Mouse (Mus musculus): ENCODE measurements around the gene Tmem87b.
A peak's percentile ranks its signal among the peaks of the same experiment; 100 is the strongest.

The Tmem87b gene

GRCm38 (mm10) chr2:128818956-128819643 lies 1.2 kb downstream of the Tmem87b start:
- ATAC-seq (ENCODE audit: low TSS enrichment) = no peak

GRCm38 (mm10) chr2:128820631-128821030 lies 2.7 kb downstream of the Tmem87b start:
- ATAC-seq (ENCODE audit: low TSS enrichment) = no peak

- ATAC-seq (ENCODE audit: low TSS enrichment) = no peak
These were observed 6.0 kb downstream of the Tmem87b start for GRCm38 (mm10) chr2:128823893-128824292.

DNA sequence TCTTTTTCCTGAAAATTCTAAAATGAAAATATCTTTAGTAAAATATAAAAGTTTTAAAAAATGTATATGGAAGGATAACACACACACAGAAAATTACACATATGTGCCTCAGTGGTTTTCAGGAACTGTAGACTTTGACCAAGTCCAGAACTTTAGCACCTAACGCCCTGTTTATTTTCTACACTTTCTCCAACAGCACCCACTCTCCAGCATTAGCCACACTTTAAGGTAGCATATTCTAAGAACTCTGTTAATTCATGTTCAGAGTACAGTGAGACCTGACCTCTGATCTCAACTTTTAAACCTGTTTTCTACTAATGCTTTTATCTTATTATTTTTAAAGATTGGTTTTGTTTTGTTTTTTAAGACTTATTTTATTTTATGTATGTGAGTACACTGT lies 9.9 kb downstream of the Tmem87b start:
- ATAC-seq (ENCODE audit: low TSS enrichment) = no peak

DNA sequence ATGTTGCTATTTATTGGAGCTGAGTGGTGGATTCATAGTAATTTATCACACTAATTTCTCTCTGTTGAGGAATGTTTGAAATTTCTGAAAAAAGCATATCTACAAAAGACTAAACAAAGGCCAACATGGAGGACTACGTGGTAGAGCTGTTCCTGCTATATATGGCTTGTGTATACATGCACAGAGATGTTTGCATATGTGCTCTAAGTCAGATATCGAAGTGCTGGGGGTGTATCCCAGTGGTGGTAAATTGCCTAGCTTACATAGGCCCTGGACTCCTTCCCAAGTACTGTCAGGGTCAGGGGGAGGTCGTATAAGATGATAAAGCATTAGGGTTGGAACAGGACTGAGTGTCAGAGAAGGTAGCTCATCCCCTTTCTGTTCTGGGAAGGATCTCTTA lies 14.7 kb downstream of the Tmem87b start:
- ATAC-seq (ENCODE audit: low TSS enrichment) = no peak

GRCm38 (mm10) chr2:128833035-128833434 lies 15.1 kb downstream of the Tmem87b start:
- no peak for ATAC-seq (ENCODE audit: low TSS enrichment)

DNA sequence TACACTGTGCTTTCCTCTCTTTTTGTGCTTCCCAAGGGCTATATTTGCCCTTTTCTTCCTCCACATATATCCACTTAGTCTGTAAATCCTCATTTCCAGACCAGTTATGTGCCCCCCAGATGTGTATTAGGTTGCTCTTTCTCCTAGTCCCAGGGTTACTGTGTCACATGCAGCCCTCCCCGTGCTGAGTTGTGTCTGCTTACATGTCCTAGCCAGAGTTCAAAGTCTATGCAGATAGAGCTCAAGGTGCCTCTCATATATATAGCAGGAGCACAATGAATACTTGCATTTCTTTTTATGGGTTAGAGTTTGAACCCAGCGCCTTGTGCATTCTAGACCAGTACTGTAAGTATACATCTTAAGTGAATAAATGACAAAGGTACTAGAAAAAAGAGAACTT lies 15.5 kb downstream of the Tmem87b start:
- no peak for ATAC-seq (ENCODE audit: low TSS enrichment)

DNA sequence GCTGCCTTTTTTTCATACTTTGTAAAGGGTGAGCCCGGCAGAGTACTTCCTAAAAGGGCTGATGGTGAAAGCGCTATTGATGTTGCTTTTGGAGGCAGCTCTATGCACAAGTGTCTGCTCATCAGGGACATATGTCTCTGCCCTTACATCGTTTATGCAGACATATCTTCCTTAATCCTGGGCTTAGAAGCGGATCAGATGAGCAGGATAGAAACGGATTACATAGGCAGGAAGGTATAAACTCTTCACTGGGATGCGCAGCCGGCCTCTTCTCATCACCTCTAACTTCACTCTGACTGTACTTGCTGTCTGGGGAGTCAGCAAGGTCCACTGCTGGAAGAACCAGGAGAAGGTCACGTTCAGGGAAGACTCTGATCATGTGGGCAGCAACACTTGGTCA lies 19.6 kb downstream of the Tmem87b start:
- no peak for ATAC-seq (ENCODE audit: low TSS enrichment)

- no peak for ATAC-seq (ENCODE audit: low TSS enrichment)
These were observed 20.7 kb downstream of the Tmem87b start for GRCm38 (mm10) chr2:128838611-128839010.

GRCm38 (mm10) chr2:128839501-128839900 lies 21.6 kb downstream of the Tmem87b start:
- no peak for ATAC-seq (ENCODE audit: low TSS enrichment)

- no peak for ATAC-seq (ENCODE audit: low TSS enrichment)
These were observed 24.5 kb downstream of the Tmem87b start for GRCm38 (mm10) chr2:128842437-128842836.

DNA sequence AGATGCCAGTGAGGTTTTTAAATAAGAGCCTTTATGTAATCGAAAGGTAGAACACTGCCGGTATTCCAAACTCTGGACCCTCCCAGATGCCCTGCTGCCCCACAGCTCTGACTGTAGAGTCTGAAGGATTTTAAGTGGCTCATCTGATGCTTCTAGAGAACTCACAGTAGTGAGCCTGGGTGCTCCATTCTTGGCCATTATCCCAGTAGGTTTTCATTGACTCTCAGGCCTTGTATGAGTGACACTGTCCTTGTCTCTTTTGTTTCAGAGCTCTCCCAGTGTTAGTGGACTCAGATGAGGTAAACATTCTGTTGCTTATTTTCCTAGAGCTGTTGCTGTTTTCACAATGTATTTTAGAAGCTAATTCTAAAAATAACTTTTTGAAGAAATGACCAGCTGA lies 32.1 kb downstream of the Tmem87b start:
- ATAC-seq (ENCODE audit: low TSS enrichment) = no peak

DNA sequence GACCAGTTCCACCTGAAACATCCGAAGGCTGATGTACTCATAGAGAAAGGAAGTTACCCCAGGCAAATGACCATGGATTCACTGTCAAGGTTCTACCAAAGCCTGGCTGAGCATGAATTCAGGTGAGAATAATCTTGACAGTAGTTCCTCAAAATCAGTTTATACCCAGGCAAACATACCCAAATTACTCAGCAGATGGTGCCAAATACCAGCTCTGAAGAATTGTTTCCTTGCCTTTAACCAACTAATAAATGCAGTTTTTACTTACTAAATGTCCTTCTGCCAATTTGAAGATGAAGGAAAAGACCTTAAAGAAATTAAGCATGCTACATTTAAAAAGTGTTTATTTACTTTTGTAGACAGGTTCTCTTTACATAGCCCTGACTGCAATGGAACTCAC lies 38.8 kb downstream of the Tmem87b start:
- ATAC-seq (ENCODE audit: low TSS enrichment) = no peak

DNA sequence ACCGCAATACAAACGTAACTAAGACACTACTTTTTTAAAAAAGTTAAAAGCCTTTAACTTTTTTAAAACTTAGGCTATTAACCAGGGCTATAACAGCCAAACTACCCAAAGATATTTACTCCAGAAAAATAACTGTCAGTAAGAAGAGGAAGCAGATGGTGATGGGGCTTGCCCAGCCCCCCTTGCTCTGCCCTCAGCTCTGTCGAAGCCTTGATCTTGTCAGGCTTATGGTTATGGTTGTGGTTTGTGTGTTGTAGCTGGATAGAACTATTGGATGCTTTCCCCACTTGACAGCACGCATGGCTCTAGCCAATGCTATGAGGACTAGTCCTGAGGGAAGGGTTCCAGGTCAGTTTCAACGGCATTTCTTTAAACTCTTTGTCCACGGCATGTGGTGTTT lies 41.0 kb downstream of the Tmem87b start:
- no peak for ATAC-seq (ENCODE audit: low TSS enrichment)

DNA sequence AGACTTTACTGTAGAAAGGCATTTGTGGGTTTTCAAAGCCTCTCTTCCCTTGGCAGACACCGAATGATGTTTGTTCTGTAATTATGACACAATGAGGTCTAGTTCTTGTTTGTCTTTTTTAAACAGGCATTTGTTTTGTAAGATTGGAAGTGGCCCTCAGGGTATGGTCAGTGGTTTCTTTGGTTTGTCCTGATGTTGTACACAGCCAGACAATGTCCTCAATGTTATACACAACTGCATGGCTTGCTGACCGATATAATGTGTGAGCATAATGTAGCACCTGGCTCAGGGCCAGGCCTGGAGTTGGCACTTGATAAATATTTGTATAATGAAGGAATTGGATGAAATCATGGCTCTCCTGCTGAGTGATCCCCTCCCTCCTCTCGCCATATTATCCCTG lies 41.9 kb downstream of the Tmem87b start:
- ATAC-seq (ENCODE audit: low TSS enrichment) = no peak

DNA sequence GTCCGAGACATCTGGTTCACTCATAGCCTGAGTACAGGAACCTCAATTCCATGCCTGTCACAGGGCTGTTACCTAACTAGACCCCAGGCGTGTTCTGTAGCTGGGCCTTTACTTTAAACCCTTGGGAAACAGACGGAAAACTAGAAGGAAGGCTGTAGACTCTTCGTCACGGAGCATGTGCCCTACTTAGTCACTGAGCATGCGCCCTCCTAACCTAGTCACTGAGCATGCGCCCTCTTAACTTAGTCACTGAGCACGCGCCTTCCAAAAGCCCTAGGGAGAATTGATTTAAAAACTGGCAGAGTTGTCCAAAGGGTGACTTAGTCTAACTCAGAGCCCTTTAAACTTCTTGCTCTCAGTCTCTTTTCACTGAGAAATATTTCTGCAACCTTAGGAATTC lies 44.7 kb downstream of the Tmem87b start, which contains the start of gene Fbln7:
Gene Fbln7 (plus strand): TSS at position 346 of the 400 bp plus-strand sequence.
- no peak for ATAC-seq (ENCODE audit: low TSS enrichment)

GRCm38 (mm10) chr2:128863777-128864331 lies 45.9 kb downstream of the Tmem87b start:
- peak; percentile 65 for ATAC-seq (ENCODE audit: low TSS enrichment)

DNA sequence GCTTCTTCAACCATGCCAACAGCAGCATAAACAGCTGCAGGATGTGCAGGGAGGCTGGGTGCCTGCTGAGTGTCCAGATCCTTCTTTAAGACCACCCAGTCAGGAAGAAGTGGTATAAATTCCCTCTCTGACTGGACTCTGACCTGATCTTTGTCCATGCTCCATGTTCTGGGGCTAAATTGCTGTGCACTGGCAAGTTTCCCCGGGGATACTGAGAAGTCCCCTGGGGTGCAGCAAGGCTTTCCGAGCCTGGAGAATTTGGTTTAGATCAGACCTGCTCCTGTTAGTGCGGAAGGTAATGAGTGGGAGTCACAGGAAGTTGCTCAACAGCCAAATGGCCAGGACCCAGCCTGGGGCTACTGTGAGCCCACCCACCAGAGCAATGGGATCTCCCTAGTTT lies 47.1 kb downstream of the Tmem87b start:
- ATAC-seq (ENCODE audit: low TSS enrichment) = no peak

GRCm38 (mm10) chr2:128871656-128872055 lies 53.7 kb downstream of the Tmem87b start:
- ATAC-seq (ENCODE audit: low TSS enrichment) = no peak

DNA sequence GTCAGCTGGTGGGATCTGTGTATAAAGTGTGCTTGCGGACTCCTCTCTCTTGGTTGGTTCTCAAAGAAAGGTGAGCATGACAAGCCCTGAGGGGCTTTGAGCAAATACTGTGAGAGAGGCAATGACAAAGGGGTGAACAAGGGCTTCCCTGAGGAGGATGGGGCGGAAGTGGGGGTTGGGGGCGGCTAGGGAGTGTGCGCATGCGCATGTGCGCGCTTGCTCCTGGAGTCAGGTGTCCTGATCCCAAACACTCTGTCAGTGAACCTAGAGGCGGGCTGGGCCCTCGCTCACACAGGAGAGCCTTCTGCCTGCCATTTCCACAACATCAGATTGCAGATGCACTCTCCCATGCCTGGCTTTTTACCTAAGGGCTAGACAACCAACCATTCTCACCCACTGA lies 54.3 kb downstream of the Tmem87b start:
- ATAC-seq (ENCODE audit: low TSS enrichment) = no peak

- no peak for ATAC-seq (ENCODE audit: low TSS enrichment)
These were observed 57.6 kb downstream of the Tmem87b start for GRCm38 (mm10) chr2:128875526-128875925.

DNA sequence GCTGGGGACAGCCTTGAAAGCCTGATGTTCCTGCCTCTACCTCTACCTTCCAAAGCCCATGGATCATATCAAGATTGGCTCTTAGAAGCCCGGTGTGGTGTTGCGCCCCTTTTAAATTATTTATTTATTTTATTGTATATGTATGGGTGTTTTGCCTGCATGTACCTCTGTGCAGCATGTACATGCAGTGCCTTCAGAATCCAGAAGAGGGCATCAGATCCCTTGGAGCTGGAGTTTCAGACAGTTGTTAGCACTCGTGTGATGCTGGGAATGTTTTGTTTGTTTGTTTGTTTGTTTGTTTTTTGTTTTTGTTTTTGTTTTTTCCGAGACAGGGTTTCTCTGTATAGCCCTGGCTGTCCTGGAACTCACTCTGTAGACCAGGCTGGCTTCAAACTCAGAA lies 63.3 kb downstream of the Tmem87b start:
- no peak for ATAC-seq (ENCODE audit: low TSS enrichment)

- no peak for ATAC-seq (ENCODE audit: low TSS enrichment)
These were observed 67.4 kb downstream of the Tmem87b start for GRCm38 (mm10) chr2:128885225-128885811.
